Mouse (Mus musculus) midbrain, embryonic 15.5 days (tissue): ENCODE measurements around the gene Isca2. TPM values are rescaled to one million over a fixed set of nuclear protein-coding genes. Genes with fewer than 3 reads are reported as not detected.

Experiments
- ATAC-seq: fragments of 200-750 bp; cut with Nextera tagmentation; replicated peaks from 2 replicates; pipeline ENCODE4 v1.8.0; 2017; ENCODE audit warnings: moderate TSS enrichment
- H3K27ac ChIP-seq: fragments of 300-500 bp; sonication (generic); 2 replicates; pipeline ENCODE4 v1.5.1; 2015; ENCODE audit warnings: mild to moderate bottlenecking, inconsistent platforms
- H3K27me3 ChIP-seq: fragments of 300-500 bp; sonication (generic); replicated peaks from 2 replicates; pipeline ENCODE4 v1.6.1; 2015; ENCODE audit warnings: inconsistent platforms
- H3K36me3 ChIP-seq: fragments of 300-500 bp; sonication (generic); replicated peaks from 2 replicates; pipeline ENCODE4 v1.6.1; 2015; ENCODE audit warnings: inconsistent platforms
- H3K4me1 ChIP-seq: fragments of 300-500 bp; sonication (generic); 2 replicates; pipeline ENCODE4 v1.6.1; 2015; ENCODE audit warnings: inconsistent platforms
- H3K4me2 ChIP-seq: fragments of 300-500 bp; sonication (generic); 2 replicates; pipeline ENCODE4 v1.6.1; 2015; ENCODE audit warnings: inconsistent platforms, mild to moderate bottlenecking, moderate library complexity
- H3K4me3 ChIP-seq: fragments of 300-500 bp; sonication (generic); 2 replicates; pipeline ENCODE4 v1.5.1; 2015; ENCODE audit warnings: mild to moderate bottlenecking, inconsistent platforms
- H3K9ac ChIP-seq: fragments of 300-500 bp; sonication (generic); 2 replicates; pipeline ENCODE4 v1.6.1; 2015; ENCODE audit warnings: mild to moderate bottlenecking, inconsistent platforms
- H3K9me3 ChIP-seq: fragments of 300-500 bp; sonication (generic); 2 replicates; pipeline ENCODE4 v1.6.1; 2016; ENCODE audit warnings: inconsistent platforms
- WGBS: fragments of 180-500 bp; shearing (Covaris S2); methylation state at CpG from one replicate; pipeline ENCODE4 v1.1.7; 2015; ENCODE audit warnings: mixed read lengths; 5-methylcytosine and 5-hydroxymethylcytosine counted together
- polyA plus RNA-seq: library from polyadenylated mRNA; unstranded; fragments of >200 nt; fragmentation: Nextera tagmentation; extraction: Ambion mirVana; gene quantifications from 2 replicates; pipeline ENCODE4 v1.2.1, GENCODE M21; 2015

The Isca2 gene
- polyA plus RNA-seq, 1 experiment from 2014 or later = 139 TPM

GRCm38 (mm10) chr12:84776229-84776628, 3.2 kb downstream of the Isca2 start:
- no peaks in the 10 kb centered on the region for H3K36me3 ChIP-seq
- no peak overlapping the region for H3K9ac ChIP-seq
- no peak for ATAC-seq

GRCm38 (mm10) chr12:84784604-84785381, 11.7 kb downstream of the Isca2 start:
- WGBS = 38% methylated on average over 25 of the region's 25 CpGs
- peak overlapping the region; percentile 31 for H3K4me2 ChIP-seq
- H3K36me3 ChIP-seq = no peaks in the 10 kb centered on the region
- H3K27me3 ChIP-seq = no peaks in the 10 kb centered on the region
- ATAC-seq = peak; percentile 66; the same call in 1 of the 2 replicates
- H3K4me1 ChIP-seq = 0 out of 2 replicates have a peak, but pooled peaks cover 2% of the 10 kb centered on the region
- H3K4me3 ChIP-seq = no peak overlapping the region
- no peaks in the 10 kb centered on the region for H3K9me3 ChIP-seq
- H3K9ac ChIP-seq = no peak overlapping the region
- H3K27ac ChIP-seq = no peak overlapping the region

More at GRCm38 (mm10) chr12:84776229-84776628, 3.2 kb downstream of the Isca2 start:
- Histone ChIP-seq H3K9me3 (no peaks in the 10 kb centered on the region), H3K4me3 (no peak overlapping the region), H3K27me3 (no peaks in the 10 kb centered on the region), H3K4me2 (no peak overlapping the region), H3K27ac (no peak overlapping the region), H3K4me1 (peaks cover 21% of the 10 kb centered on the region)

GRCm38 (mm10) chr12:84786091-84786490, 13.0 kb downstream of the Isca2 start:
- Histone ChIP-seq H3K27me3 (no peaks in the 10 kb centered on the region), H3K9me3 (no peaks in the 10 kb centered on the region), H3K27ac (no peak overlapping the region), H3K4me2 (no peak overlapping the region), H3K36me3 (no peaks in the 10 kb centered on the region), H3K4me1 (0 out of 2 replicates have a peak, but pooled peaks cover 2% of the 10 kb centered on the region), H3K9ac (no peak overlapping the region), H3K4me3 (no peak overlapping the region)
- 74% methylated on average over 5 of the region's 5 CpGs for whole genome bisulfite sequencing
- no peak for ATAC-seq

DNA sequence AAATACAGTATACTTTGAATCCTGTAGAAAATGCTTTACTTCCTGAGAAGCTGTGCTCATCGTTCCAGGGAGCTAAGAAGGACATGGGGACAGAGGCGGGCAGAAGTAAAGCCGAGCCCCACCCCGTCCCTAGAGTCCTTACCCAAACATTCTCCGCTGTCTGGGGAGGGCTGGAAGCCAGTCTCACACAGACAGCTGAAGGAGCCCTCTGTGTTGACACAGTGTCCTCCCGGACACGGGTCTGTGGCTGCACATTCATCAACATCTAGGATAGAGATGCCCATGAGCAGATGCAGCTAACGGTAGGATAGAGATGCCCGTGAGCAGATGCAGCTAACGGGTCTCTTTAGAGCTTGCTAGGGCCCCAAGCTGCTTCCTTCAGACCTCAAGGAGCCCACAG, 17.8 kb downstream of the Isca2 start:
- no peak overlapping the region for H3K9ac ChIP-seq
- H3K36me3 ChIP-seq = no peaks in the 10 kb centered on the region
- H3K4me1 ChIP-seq = no peaks in the 10 kb centered on the region
- no peak overlapping the region for H3K27ac ChIP-seq
- ATAC-seq = no peak
- H3K27me3 ChIP-seq = no peaks in the 10 kb centered on the region
- H3K4me3 ChIP-seq = no peak overlapping the region
- H3K9me3 ChIP-seq = no peaks in the 10 kb centered on the region
- 75% methylated on average over 10 of the region's 10 CpGs for WGBS
- no peak overlapping the region for H3K4me2 ChIP-seq

DNA sequence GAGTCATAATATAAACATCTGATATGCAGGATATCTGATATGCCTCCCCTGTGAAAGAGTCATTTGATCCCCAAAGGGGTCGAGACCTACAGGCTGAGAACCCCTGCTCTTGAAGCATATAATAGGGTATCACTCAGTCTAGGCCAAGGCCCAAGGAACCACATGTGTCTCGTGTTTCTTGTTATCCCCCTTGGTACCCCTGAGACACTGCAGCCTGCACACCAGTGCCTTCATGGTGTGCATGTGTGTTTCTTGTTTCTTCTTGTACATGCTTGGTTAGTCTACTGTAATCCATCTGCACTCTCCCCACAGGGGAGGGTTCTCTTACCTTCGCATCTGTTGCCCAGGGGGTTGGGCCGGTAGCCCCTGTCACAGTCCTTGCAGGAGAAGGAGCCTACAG, 19.6 kb downstream of the Isca2 start:
- no peak for ATAC-seq
- no peak overlapping the region for H3K4me2 ChIP-seq
- no peaks in the 10 kb centered on the region for H3K9me3 ChIP-seq
- no peak overlapping the region for H3K4me3 ChIP-seq
- H3K9ac ChIP-seq = no peak overlapping the region
- H3K36me3 ChIP-seq = no peaks in the 10 kb centered on the region
- H3K27me3 ChIP-seq = no peaks in the 10 kb centered on the region
- 79% methylated on average over 4 of the region's 4 CpGs for whole genome bisulfite sequencing
- no peaks in the 10 kb centered on the region for H3K4me1 ChIP-seq
- H3K27ac ChIP-seq = no peak overlapping the region

GRCm38 (mm10) chr12:84794647-84795046, 21.6 kb downstream of the Isca2 start:
- Histone ChIP-seq H3K4me3 (no peak overlapping the region), H3K9me3 (no peaks in the 10 kb centered on the region), H3K4me1 (no peaks in the 10 kb centered on the region), H3K9ac (no peak overlapping the region), H3K36me3 (no peaks in the 10 kb centered on the region), H3K27me3 (no peaks in the 10 kb centered on the region), H3K4me2 (no peak overlapping the region), H3K27ac (no peak overlapping the region)
- WGBS = 91% methylated on average over 8 of the region's 8 CpGs
- no peak for ATAC-seq

- H3K27ac ChIP-seq = no peak overlapping the region
- H3K4me3 ChIP-seq = no peak overlapping the region
- no peaks in the 10 kb centered on the region for H3K4me1 ChIP-seq
- H3K4me2 ChIP-seq = no peak overlapping the region
- H3K9me3 ChIP-seq = no peaks in the 10 kb centered on the region
- no peaks in the 10 kb centered on the region for H3K27me3 ChIP-seq
- no peak for ATAC-seq
- 95% methylated on average over 13 of the region's 13 CpGs for WGBS
- no peak overlapping the region for H3K9ac ChIP-seq
- no peaks in the 10 kb centered on the region for H3K36me3 ChIP-seq
These were observed 26.0 kb downstream of the Isca2 start for GRCm38 (mm10) chr12:84799086-84799485.

- H3K4me1 ChIP-seq = no peaks in the 10 kb centered on the region
- no peaks in the 10 kb centered on the region for H3K9me3 ChIP-seq
- no peaks in the 10 kb centered on the region for H3K27me3 ChIP-seq
- no peak overlapping the region for H3K9ac ChIP-seq
- H3K27ac ChIP-seq = no peak overlapping the region
- no peak overlapping the region for H3K4me2 ChIP-seq
- WGBS = 69% methylated on average over 4 of the region's 4 CpGs
- H3K36me3 ChIP-seq = no peaks in the 10 kb centered on the region
- ATAC-seq = no peak
- no peak overlapping the region for H3K4me3 ChIP-seq
These were observed 27.4 kb downstream of the Isca2 start for GRCm38 (mm10) chr12:84800419-84800818.

- Histone ChIP-seq H3K4me3 (no peak overlapping the region), H3K36me3 (no peaks in the 10 kb centered on the region), H3K27me3 (no peaks in the 10 kb centered on the region), H3K4me1 (no peaks in the 10 kb centered on the region), H3K9ac (no peak overlapping the region), H3K9me3 (no peaks in the 10 kb centered on the region), H3K27ac (no peak overlapping the region), H3K4me2 (no peak overlapping the region)
- 80% methylated on average over 13 of the region's 13 CpGs for WGBS
- no peak for ATAC-seq
These were observed 28.6 kb downstream of the Isca2 start for GRCm38 (mm10) chr12:84801532-84802110.

GRCm38 (mm10) chr12:84802625-84803024, 29.6 kb downstream of the Isca2 start:
- Histone ChIP-seq H3K36me3 (no peaks in the 10 kb centered on the region), H3K4me3 (no peak overlapping the region), H3K9ac (no peak overlapping the region), H3K4me2 (no peak overlapping the region), H3K27me3 (no peaks in the 10 kb centered on the region), H3K4me1 (no peaks in the 10 kb centered on the region), H3K9me3 (no peaks in the 10 kb centered on the region), H3K27ac (no peak overlapping the region)
- no peak for ATAC-seq
- WGBS = 85% methylated on average over 3 of the region's 3 CpGs

DNA sequence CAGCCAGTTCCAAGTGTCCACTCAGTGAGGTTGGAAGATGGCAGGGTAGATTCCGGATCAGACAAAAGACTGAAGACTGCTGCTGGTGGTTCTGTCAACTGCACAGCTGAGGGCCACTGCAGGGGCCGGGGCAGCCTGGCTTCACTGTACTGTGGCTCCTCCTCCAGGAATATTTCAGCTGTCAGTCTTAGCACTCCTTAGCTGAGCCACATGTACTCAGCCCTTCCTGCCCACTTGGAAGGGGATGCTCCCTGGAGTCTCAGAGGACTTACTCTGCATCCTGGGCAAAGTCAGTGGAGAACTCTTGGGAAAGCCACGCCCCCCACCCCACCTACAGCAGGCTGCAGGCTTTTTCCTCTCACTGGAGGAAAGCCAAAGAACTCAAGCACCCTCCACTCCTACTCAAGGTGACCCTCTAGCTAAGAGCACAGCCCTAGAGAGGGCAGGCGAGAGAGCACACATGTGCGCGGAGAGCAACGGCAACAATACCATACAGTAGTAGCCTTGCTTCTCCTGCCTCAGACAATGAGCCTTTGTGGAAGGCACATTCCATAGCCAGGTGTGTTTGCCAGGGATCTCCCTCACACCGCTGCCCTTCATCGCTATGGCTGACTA, 32.3 kb downstream of the Isca2 start:
- no peak overlapping the region for H3K27ac ChIP-seq
- H3K9me3 ChIP-seq = no peaks in the 10 kb centered on the region
- H3K9ac ChIP-seq = no peak overlapping the region
- H3K27me3 ChIP-seq = no peaks in the 10 kb centered on the region
- H3K4me3 ChIP-seq = no peak overlapping the region
- ATAC-seq = no peak
- 76% methylated on average over 9 of the region's 9 CpGs for WGBS
- H3K4me1 ChIP-seq = no peaks in the 10 kb centered on the region
- H3K4me2 ChIP-seq = no peak overlapping the region
- H3K36me3 ChIP-seq = no peaks in the 10 kb centered on the region

- H3K9me3 ChIP-seq = no peaks in the 10 kb centered on the region
- no peak for ATAC-seq
- no peak overlapping the region for H3K4me3 ChIP-seq
- H3K4me2 ChIP-seq = no peak overlapping the region
- H3K27me3 ChIP-seq = no peaks in the 10 kb centered on the region
- no peaks in the 10 kb centered on the region for H3K4me1 ChIP-seq
- H3K9ac ChIP-seq = no peak overlapping the region
- H3K36me3 ChIP-seq = no peaks in the 10 kb centered on the region
- 75% methylated on average over 1 of the region's 1 CpGs for WGBS
- no peak overlapping the region for H3K27ac ChIP-seq
These were observed 33.0 kb downstream of the Isca2 start for GRCm38 (mm10) chr12:84806010-84806409.
